Mouse (Mus musculus) cerebellum, adult 18-20 months (tissue): ENCODE measurements around the gene H1fx.
A peak's percentile ranks its signal among the peaks of the same experiment; 100 is the strongest.
"Not testable (repeated sequence)": the region's sequence is repeated elsewhere in the genome, so short reads cannot be mapped to it uniquely, and the experiment has no call there.

Experiments
- DNase-seq, 2 experiments: peaks; one replicate each; pipeline ENCODE4 v3.0.0; 2021

H1fx gene

DNA sequence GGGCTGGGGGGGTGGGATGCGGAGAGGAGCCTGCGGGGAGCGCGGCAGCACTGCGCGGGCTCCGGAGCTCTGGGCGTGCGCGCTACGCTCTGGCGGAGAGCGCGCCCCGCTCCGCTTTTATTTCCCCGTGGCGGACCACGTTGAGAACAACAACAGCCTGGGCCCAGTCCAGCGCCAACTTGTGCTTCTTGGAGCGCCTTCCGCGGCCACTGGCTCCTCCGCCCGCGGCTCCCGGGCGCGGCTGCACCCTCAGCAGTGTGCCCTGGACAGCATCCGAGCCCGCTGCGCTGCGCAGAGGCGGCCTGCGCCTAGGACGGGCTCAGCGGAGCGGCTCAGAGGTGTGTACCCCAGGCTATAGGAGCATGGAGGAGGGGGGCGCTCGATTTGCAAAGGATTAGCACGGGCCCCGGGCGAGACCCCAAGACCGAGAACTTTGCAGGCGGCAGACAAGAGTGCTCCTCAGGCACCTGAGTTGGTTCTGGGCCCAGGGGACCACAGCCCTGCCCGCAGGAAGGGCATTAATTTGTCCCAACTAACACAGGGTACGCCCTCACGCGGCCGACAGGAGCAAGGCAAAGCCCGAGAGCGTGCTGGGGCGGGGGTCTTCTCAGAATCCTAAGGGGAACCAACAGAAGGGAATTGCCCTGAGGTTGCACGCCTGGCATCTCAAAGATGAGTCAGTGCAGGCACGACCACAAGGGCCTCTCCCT is at the start of gene H1fx:
H1fx (minus strand) TSS at position 91 of the 710 bp plus-strand sequence.
- DNase-seq = peak; percentile 66 to 77

DNA sequence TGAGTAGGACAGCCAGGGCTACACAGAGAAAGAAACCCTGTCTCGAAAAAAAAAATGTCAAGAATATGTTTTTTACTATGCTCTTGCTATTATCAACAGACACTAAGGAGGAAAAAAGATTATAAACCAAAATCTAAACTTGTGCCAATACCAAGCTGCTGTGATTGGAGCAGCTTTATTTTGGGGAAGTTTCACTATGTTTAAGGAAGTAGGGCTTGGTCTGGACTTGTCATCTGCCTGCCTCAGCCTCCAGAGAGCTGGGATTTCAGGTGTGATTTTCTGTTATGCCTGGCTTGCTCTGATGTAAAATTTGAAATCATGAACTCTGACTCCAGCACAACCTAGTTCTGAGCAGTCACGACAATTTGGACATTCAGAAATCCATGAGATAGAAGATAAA is 49.0 kb upstream of the H1fx start:
- DNase-seq = no peak

GRCm38 (mm10) chr6:88027390-88027789 is 46.0 kb upstream of the H1fx start:
- no peak for DNase-seq

- no peak for DNase-seq
Measured at GRCm38 (mm10) chr6:88023316-88023890, 42.0 kb upstream of the H1fx start.

DNA sequence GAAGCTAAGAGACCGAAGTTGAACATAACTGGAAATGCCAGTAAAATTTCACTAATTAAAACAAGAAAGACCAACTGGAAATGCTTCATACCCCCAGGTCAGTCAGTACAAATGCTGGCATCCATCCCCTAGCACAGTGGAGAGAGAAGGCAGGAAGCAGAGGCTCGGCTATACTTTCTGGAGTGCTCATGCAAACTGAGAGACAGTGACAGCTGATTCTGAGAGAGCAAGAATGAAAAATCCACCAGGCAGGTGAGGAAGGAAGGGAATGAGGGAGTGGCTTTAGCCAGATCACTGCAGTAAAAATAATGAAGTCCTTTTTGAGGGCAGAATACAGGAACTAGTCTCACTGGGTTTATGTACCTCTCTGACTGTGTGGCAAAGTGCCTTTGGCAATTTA is 37.7 kb upstream of the H1fx start:
- DNase-seq = no peak

DNA sequence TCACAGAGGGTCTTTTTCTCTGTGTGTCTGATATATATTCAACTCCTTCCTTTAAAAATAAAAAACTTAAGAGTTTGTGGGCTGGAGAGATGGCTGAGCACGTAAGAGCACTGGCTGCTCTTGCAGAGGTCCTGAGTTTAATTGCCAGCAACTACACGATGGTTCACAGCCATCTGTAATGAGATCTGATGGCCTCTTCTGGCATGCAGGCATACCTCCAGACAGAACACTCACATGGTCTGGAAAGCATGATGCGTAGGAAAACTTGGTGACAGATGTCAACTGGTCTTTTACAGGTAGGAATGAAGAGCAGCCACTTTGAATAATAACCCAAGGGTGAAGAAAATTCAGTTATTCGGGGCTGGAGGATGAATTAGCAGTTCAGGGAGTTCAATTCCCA is 36.4 kb upstream of the H1fx start:
- no peak for DNase-seq

GRCm38 (mm10) chr6:88015797-88016196 is 34.4 kb upstream of the H1fx start:
- no peak for DNase-seq

GRCm38 (mm10) chr6:88013456-88013855 is 32.0 kb upstream of the H1fx start:
- DNase-seq = no peak

DNA sequence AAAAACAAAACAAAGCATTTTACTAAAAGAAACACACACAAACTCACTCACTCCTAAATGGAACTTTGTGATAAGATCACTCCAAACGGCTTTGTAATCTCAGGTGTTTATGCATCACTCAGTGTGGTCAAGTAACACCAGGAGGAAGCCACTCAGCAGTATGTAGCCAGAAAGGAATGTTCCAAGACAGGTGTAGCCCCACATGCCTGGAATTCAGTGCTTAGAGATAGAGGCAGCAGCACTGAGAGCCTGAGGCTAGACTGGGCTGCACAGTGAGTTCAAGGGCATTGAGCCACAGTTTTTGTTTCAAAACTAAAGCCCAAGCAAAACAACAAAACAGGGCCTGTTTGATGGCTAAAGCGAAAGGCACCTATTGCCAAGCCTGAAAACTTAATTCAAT is 31.2 kb upstream of the H1fx start:
- no peak for DNase-seq

- DNase-seq = peak in 1 of 2 experiments; percentile 37
Measured at GRCm38 (mm10) chr6:88011106-88011505, 29.7 kb upstream of the H1fx start.

DNA sequence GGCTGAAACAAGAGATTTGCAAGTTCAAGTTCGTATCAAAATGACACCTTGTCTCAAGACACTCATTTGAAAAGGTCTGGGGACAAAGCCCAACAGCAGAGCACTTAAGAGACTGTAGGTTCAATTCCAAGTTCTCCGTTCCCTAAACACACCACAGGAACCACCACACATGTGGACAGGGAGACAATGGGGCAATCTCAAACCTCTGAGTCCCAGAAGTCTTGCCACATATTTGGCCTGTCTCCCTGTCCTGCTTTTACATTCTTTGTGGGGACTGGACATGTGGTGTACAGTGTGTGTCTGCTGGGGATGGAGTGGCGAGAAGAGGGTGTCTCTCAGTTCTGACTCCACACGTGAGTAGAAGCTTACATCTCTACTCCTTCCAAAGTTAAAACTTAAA is 27.8 kb upstream of the H1fx start:
- no peak for DNase-seq

DNA sequence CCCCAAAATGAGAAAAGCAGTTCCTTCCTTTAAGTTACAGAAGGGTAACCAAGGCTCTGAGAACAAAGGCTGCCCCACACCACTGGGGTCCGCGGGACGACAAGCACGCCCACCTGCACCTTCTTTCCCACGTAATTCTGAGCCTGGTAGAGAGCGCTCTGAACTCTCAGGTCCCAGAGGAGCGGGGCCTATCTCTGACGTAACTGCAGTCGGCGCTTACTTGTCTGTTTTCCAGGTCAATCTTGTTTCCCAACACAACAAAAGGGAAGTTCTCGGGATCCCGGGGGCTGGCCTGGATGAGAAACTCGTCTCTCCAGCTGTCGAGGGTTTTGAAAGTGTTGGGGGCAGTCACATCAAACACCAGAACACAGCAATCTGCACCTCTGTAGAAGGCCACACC is 23.3 kb upstream of the H1fx start:
- DNase-seq = not testable (repeated sequence)

DNA sequence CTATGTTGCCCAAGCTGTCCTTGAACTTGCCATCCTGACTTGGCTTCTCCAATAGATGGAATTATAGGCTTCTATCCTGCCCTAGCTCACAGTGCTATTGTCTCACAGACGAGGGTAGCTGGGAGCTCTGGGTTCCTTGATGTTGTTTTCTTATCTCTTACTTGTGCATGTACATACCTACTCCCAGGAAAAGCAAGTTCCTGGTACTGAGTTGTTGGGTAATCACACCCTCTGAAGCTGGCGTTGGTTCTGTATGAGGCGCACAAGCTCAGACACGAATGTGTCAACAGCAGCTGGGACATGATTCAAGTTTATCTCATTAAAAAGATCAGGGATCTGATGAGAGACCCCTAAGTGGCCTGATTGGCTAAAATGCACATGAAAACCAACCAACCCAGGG is 22.0 kb upstream of the H1fx start:
- DNase-seq = no peak

- DNase-seq = no peak
Measured at GRCm38 (mm10) chr6:87998358-87998757, 16.9 kb upstream of the H1fx start.

- peak; percentile 60 to 82 for DNase-seq
Measured at GRCm38 (mm10) chr6:87997706-87998265, 16.3 kb upstream of the H1fx start.

- no peak for DNase-seq
Measured at GRCm38 (mm10) chr6:87996606-87997005, 15.2 kb upstream of the H1fx start.

DNA sequence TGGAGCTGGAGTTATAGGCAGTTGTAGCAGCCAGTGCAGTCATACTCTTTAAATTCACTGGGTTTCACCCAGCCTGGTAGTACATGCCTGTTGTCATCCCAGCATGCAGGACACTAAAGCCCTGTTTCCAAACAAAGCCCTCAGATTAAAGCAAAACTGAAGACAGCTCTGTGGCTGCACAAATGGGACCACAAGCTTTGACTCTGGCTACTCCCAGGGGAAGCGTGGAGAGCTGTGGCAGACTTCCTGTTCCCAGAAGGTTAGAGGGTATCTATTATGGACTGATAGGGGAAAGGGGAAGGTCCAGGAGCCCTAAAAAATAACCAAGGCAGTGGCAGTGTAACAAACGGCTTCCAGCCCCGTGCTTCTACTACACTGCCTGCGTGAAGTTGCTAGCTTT is 14.1 kb upstream of the H1fx start:
- no peak for DNase-seq

DNA sequence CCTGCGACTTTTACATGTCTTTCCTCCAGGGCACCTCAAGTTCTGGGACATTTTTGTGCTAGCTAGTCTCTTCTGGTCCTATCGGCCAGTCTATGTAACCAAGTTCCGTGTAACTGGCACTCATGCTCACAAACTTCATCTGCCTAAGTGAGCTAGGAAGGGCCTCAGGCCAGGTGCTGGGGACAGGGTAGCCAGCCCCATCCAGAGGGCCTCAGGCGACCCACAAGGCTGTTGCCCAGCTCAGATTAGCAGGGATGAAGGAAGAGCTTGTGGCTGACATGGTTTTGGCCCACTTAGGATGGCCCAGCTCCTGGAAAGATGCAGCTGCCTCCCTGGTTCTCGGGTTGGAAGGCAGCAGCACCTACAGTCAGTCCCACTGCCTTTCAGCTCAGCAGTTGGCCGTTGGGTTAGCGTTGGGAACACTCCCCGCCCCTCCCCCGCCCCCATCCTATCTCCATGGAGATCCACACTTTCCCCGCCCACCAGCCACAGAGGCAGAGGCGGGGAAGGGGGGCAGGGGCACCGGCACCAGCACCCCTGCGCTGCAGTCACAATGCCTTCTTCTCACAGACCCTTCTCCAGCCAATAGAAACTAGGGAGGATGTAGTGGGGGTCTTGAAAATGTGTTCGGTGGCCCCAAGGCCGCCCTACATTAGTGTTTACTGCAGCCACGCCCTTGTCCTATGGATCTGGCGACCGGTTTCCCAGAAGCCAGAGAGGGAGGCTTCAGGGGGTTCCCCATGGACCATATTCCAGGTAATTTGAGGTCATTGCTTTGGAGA is 12.5 kb upstream of the H1fx start:
- no peak for DNase-seq

GRCm38 (mm10) chr6:87992733-87993132 is 11.3 kb upstream of the H1fx start:
- DNase-seq = no peak

DNA sequence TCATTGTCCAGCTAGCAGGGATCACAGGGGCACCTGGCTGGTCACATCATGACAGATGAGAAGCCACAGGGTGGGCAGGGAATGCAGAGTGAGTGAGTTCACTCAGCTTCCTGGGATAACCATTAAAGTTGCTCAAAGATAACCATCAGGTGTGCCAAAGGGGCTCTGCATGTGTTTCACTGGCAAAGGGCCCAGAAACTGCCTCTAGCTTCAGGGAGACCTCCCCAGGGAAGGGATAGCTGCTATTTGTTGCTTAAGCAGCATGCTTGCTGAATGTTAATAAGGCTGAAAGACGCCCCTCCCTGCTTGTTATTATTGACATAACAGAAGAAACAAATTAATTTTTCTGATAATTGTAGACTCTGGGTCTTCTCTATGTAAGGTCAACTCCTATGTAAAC is 10.4 kb upstream of the H1fx start:
- no peak for DNase-seq

DNA sequence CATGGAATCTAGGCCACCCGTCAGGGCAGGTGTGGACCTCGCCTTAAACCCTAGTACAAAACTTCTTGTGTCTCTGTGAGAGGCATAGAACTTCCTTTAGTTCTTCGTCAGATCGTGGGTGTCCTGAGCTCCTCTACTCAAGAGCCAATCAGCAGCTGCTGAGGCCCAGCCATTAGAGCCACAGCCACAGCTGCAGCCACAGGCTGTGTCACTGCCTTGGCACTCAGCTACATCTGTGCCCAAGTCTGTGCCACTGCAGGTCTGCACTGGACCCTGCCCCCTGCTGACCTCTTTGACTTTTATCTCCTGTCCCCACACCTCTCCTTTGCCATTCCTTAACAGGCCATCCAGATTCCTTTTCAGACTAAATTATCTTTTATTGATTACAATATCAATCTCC is 9.8 kb upstream of the H1fx start:
- DNase-seq = no peak

DNA sequence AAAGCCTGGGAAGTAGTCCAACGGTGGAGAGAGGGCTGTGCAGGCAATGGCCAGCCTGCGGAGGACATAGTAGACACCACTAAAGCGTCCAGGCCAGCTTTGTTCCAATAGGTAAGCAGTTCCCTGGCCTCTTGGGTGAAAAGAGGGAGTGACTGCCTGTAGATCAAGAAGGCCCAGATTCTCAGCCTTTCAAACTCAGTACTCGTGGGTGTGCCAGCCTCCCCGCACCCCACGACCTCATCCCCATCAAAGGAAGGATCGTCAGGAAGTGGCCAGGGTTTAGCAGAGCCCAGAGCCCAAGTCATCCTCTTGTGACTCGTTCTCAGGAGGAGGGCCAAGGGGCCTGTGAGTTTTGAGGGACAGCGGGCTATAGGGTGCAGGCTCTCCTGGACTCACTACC is 1.1 kb upstream of the H1fx start:
- no peak for DNase-seq

DNA sequence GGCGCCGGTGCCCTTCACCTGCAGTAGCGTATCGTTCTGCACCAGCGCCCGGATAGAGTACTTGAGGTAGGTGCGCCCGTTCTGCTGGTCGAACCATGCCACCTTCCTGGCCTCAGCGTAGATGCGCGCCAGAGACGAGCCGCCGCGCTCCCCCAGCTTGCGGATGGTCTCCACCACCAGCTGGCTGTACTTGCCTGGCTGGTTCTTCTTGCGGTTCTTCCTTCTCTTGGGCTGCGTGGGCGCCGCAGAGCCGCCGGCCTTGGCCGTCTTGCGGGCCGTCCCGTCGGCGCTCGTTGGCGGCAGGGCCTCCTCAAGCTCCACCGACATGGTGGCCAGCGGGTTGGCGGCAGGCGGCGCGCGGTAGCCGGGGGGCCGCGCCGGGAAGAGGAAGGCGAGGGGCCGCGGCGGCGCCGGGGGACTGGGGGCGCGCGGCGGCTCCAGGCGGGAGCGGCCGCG is 379 bp downstream of the H1fx start:
- DNase-seq = peak; percentile 21 to 59
